Mouse (Mus musculus) embryonic facial prominence, embryonic 11.5 days (tissue): ENCODE measurements at regions not wholly inside any gene's neighbourhood (a gene's known extent, or its start where the extent isn't known, plus 50 kb on each side); places are given as distances from the start of the nearest gene placed in this dataset.

Source experiments
- ATAC-seq: fragments of 200-750 bp; cut with Nextera tagmentation; replicated peaks from 2 replicates; pipeline ENCODE4 v1.8.0; 2017; ENCODE audit warnings: low read depth; ENCODE audit not compliant: insufficient number of reproducible peaks, low FRiP score, low TSS enrichment
- DNase-seq: peaks from one replicate; pipeline ENCODE4 v3.0.0-alpha.2; 2015; ENCODE audit warnings: low spot score
- H3K27ac ChIP-seq: fragments of 300-500 bp; sonication (generic); replicated peaks from 2 replicates; pipeline ENCODE4 v1.5.1; 2014; ENCODE audit warnings: mild to moderate bottlenecking, low read depth, low read length, control low read depth
- H3K27me3 ChIP-seq: fragments of 300-500 bp; sonication (generic); 2 replicates; pipeline ENCODE4 v1.6.1; 2014; ENCODE audit warnings: mild to moderate bottlenecking, low read length, moderate library complexity, mixed read lengths; ENCODE audit not compliant: control insufficient read depth, insufficient read depth
- H3K36me3 ChIP-seq: fragments of 300-500 bp; sonication (generic); replicated peaks from 2 replicates; pipeline ENCODE4 v1.6.1; 2014; ENCODE audit warnings: low read depth, mild to moderate bottlenecking, low read length, moderate library complexity, mixed read lengths; ENCODE audit not compliant: control insufficient read depth, insufficient read depth
- H3K4me1 ChIP-seq: fragments of 300-500 bp; sonication (generic); 2 replicates; pipeline ENCODE4 v1.6.1; 2014; ENCODE audit warnings: low read length, mixed read lengths; ENCODE audit not compliant: control insufficient read depth, insufficient read depth
- H3K4me2 ChIP-seq: fragments of 300-500 bp; sonication (generic); 2 replicates; pipeline ENCODE4 v1.6.1; 2014; ENCODE audit warnings: low read depth, mild to moderate bottlenecking, control low read depth, low read length, moderate library complexity
- H3K4me3 ChIP-seq: fragments of 300-500 bp; sonication (generic); 2 replicates; pipeline ENCODE4 v1.5.1; 2014; ENCODE audit warnings: low read depth, low read length, control low read depth
- H3K9ac ChIP-seq: fragments of 300-500 bp; sonication (generic); replicated peaks from 2 replicates; pipeline ENCODE4 v1.6.1; 2014; ENCODE audit warnings: mild to moderate bottlenecking, control low read depth, low read length
- H3K9me3 ChIP-seq: fragments of 300-500 bp; sonication (generic); replicated peaks from 2 replicates; pipeline ENCODE4 v1.6.1; 2016; ENCODE audit warnings: mild to moderate bottlenecking, low read length, inconsistent platforms, mixed read lengths; ENCODE audit not compliant: control insufficient read depth
- WGBS: fragments of 180-500 bp; shearing (Covaris S2); extraction: QIAGEN DNeasy Blood & Tissue Kit; methylation state at CpG from one replicate; pipeline ENCODE4 v1.1.7; 2014; 5-methylcytosine and 5-hydroxymethylcytosine counted together

DNA sequence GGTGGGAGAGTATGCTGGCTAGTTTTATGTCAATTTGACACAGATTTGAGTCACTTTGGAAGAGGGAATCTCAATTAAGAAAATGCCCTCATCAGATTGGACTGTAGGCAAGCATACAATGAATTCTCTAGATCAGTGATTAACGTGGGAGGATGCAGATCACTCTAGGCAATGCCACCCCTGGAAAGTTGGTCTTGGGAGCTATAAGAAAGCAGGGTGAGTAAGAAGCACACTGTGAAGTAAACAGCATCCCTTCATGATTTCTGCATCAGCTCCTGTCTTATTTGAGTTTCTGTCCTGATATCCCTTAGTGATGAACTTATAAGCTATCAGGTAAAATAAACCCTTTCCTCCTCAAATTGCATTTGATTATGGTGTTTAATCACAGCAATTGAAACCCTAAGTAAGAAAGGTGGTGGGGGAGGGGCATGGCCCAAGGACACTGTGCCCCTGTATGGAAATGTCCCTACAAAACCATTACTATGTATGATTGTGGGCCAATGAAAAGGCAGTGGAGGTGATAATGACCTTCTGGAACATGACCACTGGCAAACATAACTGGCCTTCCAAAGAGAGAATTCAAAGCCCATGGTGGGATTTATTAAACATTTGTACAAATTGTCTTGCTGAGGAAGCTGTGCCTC, 640.3 kb upstream of the Vstm2b start:
- H3K4me1 ChIP-seq, result no peaks in the 10 kb centered on the region
- no peak for DNase-seq
- H3K9me3 ChIP-seq, result no peaks in the 10 kb centered on the region
- no peak for ATAC-seq
- no peaks in the 10 kb centered on the region for H3K36me3 ChIP-seq
- WGBS, result 83% methylated on average over 1 of the region's 1 CpGs
- no peaks in the 10 kb centered on the region for H3K27me3 ChIP-seq
- H3K9ac ChIP-seq, result no peak overlapping the region
- H3K4me2 ChIP-seq, result no peak overlapping the region
- no peak overlapping the region for H3K4me3 ChIP-seq
- H3K27ac ChIP-seq, result no peak overlapping the region

DNA sequence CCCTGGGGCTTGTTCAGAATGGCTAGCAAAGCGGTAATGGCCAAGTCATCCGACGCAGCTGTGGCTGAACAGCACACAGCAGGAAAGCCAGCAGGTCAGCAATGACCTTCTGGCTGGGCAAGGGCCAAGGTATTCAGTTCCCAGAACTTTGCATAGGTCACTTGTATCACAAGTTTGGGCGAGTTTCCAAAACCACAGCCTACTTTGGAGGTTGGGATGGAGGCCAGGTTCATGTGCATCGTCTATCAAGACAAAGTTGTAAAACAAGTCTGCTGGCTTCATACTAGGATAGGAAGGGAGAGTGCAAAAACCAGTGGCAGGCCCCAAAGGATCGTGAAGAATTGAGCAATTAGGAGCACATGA, 639.8 kb upstream of the Vstm2b start:
- no peaks in the 10 kb centered on the region for H3K9me3 ChIP-seq
- H3K4me1 ChIP-seq, result no peaks in the 10 kb centered on the region
- WGBS, result 75% methylated on average over 6 of the region's 6 CpGs
- ATAC-seq, result no peak
- H3K4me3 ChIP-seq, result no peak overlapping the region
- no peaks in the 10 kb centered on the region for H3K27me3 ChIP-seq
- no peak for DNase-seq
- H3K9ac ChIP-seq, result no peak overlapping the region
- H3K27ac ChIP-seq, result no peak overlapping the region
- no peak overlapping the region for H3K4me2 ChIP-seq
- H3K36me3 ChIP-seq, result no peaks in the 10 kb centered on the region

DNA sequence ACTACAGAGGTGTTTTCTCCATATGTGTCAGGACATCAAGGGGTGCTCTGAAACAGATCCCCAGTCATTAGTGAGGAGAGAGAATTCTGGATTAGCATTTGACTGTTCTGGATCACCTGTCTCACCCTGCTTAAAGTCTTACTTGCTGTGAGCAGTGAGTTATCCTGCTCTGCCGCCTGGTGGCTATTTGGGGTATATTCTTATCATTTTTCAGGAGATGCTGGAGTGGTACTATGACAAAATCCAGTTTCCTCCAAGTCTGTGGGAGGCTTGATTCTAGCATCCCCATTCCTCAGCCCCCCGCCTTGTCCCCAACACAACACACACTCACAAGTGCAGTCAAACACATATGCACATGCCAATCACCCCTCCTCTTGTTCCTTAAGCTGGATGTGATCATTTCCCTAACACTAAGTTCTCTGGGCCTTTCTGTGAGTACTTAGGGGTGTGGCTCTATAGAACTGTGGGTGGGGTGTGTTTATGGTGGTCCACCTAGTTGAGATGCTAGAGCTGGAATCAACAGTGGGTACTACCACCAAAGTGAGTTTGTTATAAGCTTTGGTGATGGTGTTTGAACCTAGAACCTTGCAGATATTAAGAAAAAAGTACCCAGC, 624.6 kb upstream of the Vstm2b start:
- no peaks in the 10 kb centered on the region for H3K36me3 ChIP-seq
- no peak overlapping the region for H3K27ac ChIP-seq
- no peaks in the 10 kb centered on the region for H3K4me1 ChIP-seq
- no peak overlapping the region for H3K4me3 ChIP-seq
- H3K9ac ChIP-seq, result no peak overlapping the region
- H3K4me2 ChIP-seq, result no peak overlapping the region
- H3K27me3 ChIP-seq, result no peaks in the 10 kb centered on the region
- no peaks in the 10 kb centered on the region for H3K9me3 ChIP-seq
- WGBS, result 17% methylated on average over 2 of the region's 2 CpGs
- DNase-seq (peak; percentile 79), ATAC-seq (no peak)

DNA sequence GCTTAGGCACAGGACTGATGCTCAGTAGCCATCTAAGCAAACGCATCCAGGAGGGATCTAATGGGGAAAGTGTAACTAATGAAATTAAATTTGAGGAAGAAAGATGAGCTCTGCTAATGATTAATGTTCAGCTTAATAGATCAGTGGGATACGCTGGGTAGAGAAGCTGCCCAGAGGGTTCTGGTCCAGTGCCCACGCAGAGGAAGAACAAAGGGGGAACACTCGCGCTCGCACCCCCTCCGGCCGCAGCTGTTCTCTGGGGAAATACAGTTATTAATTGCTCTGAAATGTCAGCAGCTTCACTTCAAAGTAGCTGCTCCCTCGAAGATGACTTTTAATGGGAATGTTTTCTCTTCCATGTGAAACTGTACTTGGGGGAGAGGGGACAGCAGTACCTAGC, 623.0 kb upstream of the Vstm2b start:
- Histone ChIP-seq H3K27me3 (no peaks in the 10 kb centered on the region), H3K27ac (no peak overlapping the region), H3K4me2 (no peak overlapping the region), H3K4me1 (no peaks in the 10 kb centered on the region), H3K4me3 (no peak overlapping the region), H3K9me3 (no peaks in the 10 kb centered on the region), H3K36me3 (no peaks in the 10 kb centered on the region), H3K9ac (no peak overlapping the region)
- ATAC-seq (0 out of 2 replicates have a peak, but pooled peaks have one; percentile 5), DNase-seq (no peak)
- WGBS, result 69% methylated on average over 9 of the region's 9 CpGs

DNA sequence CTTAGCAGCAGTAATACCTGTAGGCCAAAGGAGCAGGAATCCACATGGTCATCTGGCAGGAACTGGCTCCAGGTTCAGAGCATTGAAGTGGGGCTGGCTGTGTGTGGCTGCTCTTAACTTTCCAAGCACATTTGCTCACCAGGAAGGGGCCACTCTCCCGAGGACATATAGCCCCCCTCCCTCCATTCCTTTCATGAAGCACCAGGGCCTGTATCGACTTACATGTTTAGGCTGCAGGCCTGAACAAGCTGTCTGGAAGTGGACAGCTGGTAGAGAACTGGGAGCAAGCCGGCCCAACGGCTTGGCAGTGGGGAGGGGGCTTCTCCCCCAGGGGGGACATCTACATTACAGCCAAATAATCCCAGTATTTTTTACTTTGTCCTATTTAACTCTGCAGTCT, 622.5 kb upstream of the Vstm2b start:
- peak; percentile 85 for ATAC-seq
- 9% methylated on average over 4 of the region's 4 CpGs for WGBS

DNA sequence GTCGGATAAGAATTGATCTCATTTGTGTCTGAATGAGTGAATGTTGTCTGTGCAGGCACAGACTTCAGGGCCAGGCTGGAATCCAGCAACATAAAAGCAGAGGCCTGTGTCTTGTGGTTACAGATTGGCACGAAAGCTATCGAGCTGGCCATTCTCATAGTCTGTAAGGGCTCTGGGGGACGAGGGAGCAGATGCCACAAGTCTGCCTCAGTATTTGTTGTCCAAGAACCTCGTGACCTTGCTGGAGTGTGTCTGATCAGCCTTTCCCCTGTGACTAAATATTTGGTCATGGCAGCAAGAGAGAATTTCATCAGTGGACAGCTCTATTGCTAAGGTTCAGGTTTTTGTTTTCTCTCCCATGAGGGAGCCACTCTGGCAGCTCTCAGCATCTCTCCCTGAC, 622.0 kb upstream of the Vstm2b start:
- Histone ChIP-seq H3K9me3 (no peaks in the 10 kb centered on the region), H3K9ac (no peak overlapping the region), H3K4me3 (no peak overlapping the region), H3K27me3 (no peaks in the 10 kb centered on the region), H3K4me1 (no peaks in the 10 kb centered on the region), H3K27ac (no peak overlapping the region; the same call in 1 of the 2 replicates), H3K36me3 (no peaks in the 10 kb centered on the region), H3K4me2 (no peak overlapping the region)
- WGBS, result 34% methylated on average over 5 of the region's 5 CpGs
- ATAC-seq, result 0 out of 2 replicates have a peak, but pooled peaks have one; percentile 7
- peak; percentile 17 for DNase-seq

More for the DNA sequence above, 622.5 kb upstream of the Vstm2b start:
- Histone ChIP-seq H3K4me2 (no peak overlapping the region), H3K36me3 (no peaks in the 10 kb centered on the region), H3K27ac (no peak overlapping the region; the same call in 1 of the 2 replicates), H3K9ac (no peak overlapping the region), H3K9me3 (no peaks in the 10 kb centered on the region), H3K27me3 (no peaks in the 10 kb centered on the region), H3K4me3 (no peak overlapping the region), H3K4me1 (no peaks in the 10 kb centered on the region)
- DNase-seq, result peak; percentile 44

DNA sequence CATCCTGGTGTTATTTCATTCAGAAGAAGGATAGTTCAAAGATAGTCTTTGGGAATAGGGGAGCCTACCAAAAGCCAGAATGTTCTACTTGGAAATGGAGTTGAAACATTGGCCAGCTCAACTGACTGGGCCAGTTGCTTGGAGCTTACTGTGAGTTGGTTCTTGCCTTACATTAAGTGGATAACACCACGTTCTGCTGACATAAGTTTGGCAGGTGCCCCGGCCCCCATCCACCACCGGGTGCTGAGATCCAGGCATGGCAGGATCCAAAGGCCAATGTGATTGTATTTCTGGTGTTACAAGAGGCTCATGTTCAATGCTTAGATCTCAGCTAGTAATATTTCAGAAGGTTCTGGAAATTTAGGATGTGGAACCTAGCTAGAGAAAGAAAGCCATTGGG, 608.0 kb upstream of the Vstm2b start:
- Histone ChIP-seq H3K27ac (no peak overlapping the region), H3K4me3 (no peak overlapping the region), H3K9me3 (no peaks in the 10 kb centered on the region), H3K9ac (no peak overlapping the region), H3K4me2 (no peak overlapping the region), H3K27me3 (no peaks in the 10 kb centered on the region), H3K36me3 (no peaks in the 10 kb centered on the region), H3K4me1 (no peaks in the 10 kb centered on the region)
- WGBS, result 92% methylated on average over 3 of the region's 3 CpGs
- no peak for DNase-seq
- no peak for ATAC-seq

DNA sequence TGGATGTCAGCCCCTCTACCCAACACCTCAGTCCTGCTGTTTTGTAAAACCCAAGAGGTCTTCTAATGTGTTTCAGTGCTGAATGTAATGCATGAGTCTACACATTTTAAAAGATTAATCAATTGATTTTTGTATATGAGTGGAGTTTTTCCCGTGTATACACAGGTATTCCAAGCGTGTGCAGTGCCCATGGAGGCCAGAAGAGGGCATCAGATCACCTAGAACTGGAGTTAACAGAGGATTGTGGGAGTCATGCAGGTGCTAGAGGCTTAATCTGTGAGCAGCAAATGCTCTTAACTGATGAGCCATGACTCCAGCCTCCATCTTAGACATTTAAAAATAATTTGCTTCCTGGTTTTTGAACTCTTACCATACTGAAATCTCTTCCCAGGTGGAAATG, 587.6 kb upstream of the Vstm2b start:
- Histone ChIP-seq H3K27me3 (no peaks in the 10 kb centered on the region), H3K9me3 (no peaks in the 10 kb centered on the region), H3K4me1 (no peaks in the 10 kb centered on the region), H3K4me3 (no peak overlapping the region), H3K4me2 (no peak overlapping the region), H3K9ac (no peak overlapping the region), H3K27ac (no peak overlapping the region), H3K36me3 (no peaks in the 10 kb centered on the region)
- DNase-seq (peak; percentile 36), ATAC-seq (no peak)
- 31% methylated on average over 2 of the region's 2 CpGs for WGBS
